Mouse (Mus musculus) gastrocnemius, adult 2 months (tissue): ENCODE measurements around the gene Stra6. TPM values are rescaled to one million over a fixed set of nuclear protein-coding genes. Genes with fewer than 3 reads are reported as not detected.

Source experiments
- DNase-seq: peaks from one replicate; pipeline ENCODE4 v3.0.0; 2022
- H3K27ac ChIP-seq: fragments of 200-600 bp; 2 replicates; pipeline ENCODE4 v1.8.1; 2022; ENCODE audit warnings: mild to moderate bottlenecking
- H3K4me3 ChIP-seq: fragments of 200-600 bp; 2 replicates; pipeline ENCODE4 v1.8.1; 2022; ENCODE audit warnings: mild to moderate bottlenecking, moderate library complexity
- CTCF ChIP-seq: fragments of 200-600 bp; IDR thresholded peaks from 2 replicates; pipeline ENCODE4 v1.8.1; 2022; ENCODE audit warnings: antibody characterized with exemption, mild to moderate bottlenecking, moderate library complexity
- intact Hi-C: fragments of 180-260 bp; cut with DNase I; formaldehyde crosslinking; loops from one replicate; pipeline ENCODE4 v1.15.1; 2025
- long read RNA-seq, 2 experiments: library from polyadenylated mRNA; stranded (forward); transcript quantifications; one replicate each; pipeline ENCODE4 v2.0.0; 2021
- total RNA-seq, 2 experiments: library from RNA; stranded (reverse); gene quantifications; 2 replicates each; pipeline ENCODE4 v1.2.3; 2021

Gene Stra6
- under 1 TPM; 0.13 to 0.31 TPM for total RNA-seq
- long read RNA-seq, experiment 1: 0 reads
- long read RNA-seq, experiment 2: 0 reads

DNA sequence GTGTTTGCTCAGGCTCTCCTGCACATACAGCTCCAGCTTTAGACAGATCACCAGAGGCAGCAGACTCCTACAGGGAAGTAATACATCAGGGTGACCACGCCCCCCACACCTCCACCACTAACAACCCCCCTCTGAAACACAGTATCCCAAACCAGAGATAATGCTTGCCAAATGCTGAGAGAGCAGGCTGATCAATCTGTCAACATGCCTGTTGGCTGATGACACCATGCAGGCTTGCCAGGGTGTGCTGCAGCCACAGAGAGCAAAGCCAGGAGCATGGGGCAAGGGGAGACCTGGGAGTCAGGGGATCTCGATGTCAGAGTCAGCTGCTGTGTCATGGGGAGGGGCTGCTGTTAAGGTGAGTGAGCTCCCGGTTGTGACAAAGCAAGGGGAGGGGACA, at the start of gene Stra6:
Stra6 (plus strand) TSS at position 258 of the 400 bp plus-strand sequence.
- intact Hi-C loops: no loop called here
- no peak for DNase-seq
- no peak within 1 kb of the TSS for H3K4me3 ChIP-seq
- no peak within 1 kb of the TSS for H3K27ac ChIP-seq
- no peak for TF ChIP-seq CTCF

GRCm38 (mm10) chr9:58014393-58015160, 49.0 kb upstream of the Stra6 start:
- DNase-seq: no peak

GRCm38 (mm10) chr9:58015856-58016255, 47.7 kb upstream of the Stra6 start:
- no peak for DNase-seq
- TF ChIP-seq CTCF: no peak
- Histone ChIP-seq H3K27ac (no peak overlapping the region), H3K4me3 (no peak overlapping the region)
- intact Hi-C loops: no loop called here

More at GRCm38 (mm10) chr9:58014393-58015160, 49.0 kb upstream of the Stra6 start:
- intact Hi-C loops: no loop called here
- Histone ChIP-seq H3K27ac (no peak overlapping the region), H3K4me3 (no peak overlapping the region)
- no peak for TF ChIP-seq CTCF

DNA sequence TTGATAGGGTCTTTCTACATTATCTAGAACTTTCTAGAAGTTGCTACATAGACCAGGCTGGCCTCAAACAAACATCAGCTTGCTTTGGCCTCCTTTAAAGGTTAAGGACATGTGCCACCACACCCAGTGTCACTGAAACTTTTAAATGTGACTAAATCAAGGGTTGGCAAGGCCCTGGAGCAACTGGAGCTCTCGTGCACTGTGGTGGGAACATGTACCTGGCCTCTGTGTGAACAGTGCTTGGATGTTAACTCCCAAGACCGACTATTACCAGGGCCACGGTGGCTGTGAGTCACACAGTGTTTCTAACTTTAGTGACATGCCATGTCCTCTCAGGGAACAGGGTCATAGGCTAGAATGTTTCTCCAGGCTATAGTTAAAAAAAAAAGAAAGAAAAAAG, 46.6 kb upstream of the Stra6 start:
- no peak for DNase-seq
- intact Hi-C loops: no loop called here
- no peak overlapping the region for H3K4me3 ChIP-seq
- no peak overlapping the region for H3K27ac ChIP-seq
- TF ChIP-seq CTCF: no peak

- intact Hi-C loops: no loop called here
- no peak overlapping the region for H3K27ac ChIP-seq
- DNase-seq: no peak
- no peak for TF ChIP-seq CTCF
- no peak overlapping the region for H3K4me3 ChIP-seq
Observed at GRCm38 (mm10) chr9:58018385-58018784, 45.2 kb upstream of the Stra6 start.

GRCm38 (mm10) chr9:58025995-58026394, 37.6 kb upstream of the Stra6 start:
- no peak for DNase-seq
- H3K4me3 ChIP-seq: no peak overlapping the region
- intact Hi-C loops: no loop called here
- H3K27ac ChIP-seq: no peak overlapping the region
- no peak for TF ChIP-seq CTCF

DNA sequence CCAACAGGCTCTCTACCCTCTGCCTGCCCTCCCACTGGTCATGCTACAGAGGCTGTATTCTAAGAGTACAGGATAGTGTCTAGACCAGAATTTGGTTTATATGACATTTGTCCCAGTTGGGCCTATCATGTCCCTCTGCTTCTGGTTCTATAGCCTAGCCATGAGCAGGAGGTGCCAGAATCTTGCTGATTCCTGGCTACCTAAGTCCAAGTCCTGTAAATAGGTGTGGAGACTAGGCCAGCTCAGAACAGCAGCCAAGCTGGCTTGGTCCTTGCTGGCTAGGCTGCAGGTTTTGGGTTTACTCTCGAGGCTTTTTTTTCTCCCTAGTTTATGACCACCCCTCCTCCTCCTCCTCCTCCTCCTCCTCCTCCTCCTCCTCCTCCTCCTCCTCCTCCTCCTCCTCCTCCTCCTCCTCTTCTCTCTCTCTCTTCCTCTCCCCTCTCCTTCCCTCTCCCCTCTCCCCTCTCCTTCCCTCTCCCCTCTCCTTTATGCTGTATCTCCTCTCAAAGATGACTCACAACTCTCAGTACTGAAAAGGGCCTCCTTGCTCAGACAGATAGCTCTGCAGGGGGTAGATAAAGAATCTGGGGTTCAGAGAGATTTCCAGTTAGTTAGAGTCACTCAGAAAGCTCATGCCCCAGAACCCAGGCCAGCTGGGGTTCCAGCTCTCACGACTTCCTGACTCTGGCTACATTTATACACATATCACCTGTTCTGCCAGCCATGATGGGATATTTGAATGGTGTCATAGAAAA, 36.0 kb upstream of the Stra6 start:
- intact Hi-C loops: no loop called here
- DNase-seq: peak; percentile 50
- TF ChIP-seq CTCF: no peak
- Histone ChIP-seq H3K4me3 (no peak overlapping the region), H3K27ac (no peak overlapping the region)

DNA sequence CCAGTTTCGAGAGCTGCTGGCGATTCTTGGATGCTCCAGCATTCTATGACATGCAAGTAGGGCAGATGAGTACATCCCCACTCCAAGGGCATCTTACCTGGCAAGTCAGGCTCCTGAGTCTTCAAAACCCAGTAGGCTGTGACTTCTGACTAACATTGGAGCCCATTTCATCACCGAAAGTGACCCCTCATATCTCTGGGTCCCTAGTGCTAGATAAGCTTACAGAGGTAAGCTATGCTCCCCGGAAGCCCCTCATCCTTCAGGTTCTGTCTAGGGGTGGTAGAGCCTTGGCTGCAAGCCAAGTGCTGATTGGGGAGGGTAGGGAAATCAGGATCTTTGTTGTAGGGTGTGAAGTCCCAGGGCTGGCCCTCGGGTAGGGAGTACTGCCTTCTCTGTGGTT, 34.7 kb upstream of the Stra6 start:
- no peak for DNase-seq
- intact Hi-C loops: no loop called here
- Histone ChIP-seq H3K4me3 (no peak overlapping the region), H3K27ac (no peak overlapping the region)
- TF ChIP-seq CTCF: no peak

DNA sequence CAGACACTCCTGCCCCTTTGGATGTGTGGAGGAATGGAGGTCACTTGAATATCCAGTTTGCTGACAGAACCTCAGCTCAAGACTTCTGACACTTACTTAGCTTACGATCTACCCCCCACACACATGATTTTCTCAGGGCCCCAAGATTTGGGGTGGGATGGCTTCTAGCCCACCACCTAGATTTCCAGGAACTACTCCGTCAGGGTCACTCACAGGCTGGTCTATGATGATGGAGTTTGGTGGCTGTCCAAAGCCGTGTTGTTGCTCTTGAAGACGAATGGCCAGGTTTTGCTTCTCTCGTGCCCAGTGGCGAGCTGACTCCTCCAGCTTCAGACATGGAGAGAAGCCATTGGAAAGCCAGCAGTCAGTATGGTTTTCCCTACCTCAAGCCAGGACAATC, 34.0 kb upstream of the Stra6 start:
- no peak overlapping the region for H3K27ac ChIP-seq
- DNase-seq: no peak
- intact Hi-C loops: no loop called here
- no peak overlapping the region for H3K4me3 ChIP-seq
- TF ChIP-seq CTCF: no peak

GRCm38 (mm10) chr9:58031895-58032294, 31.7 kb upstream of the Stra6 start:
- intact Hi-C loops: no loop called here
- Histone ChIP-seq H3K27ac (no peak overlapping the region), H3K4me3 (no peak overlapping the region)
- no peak for DNase-seq
- no peak for TF ChIP-seq CTCF

DNA sequence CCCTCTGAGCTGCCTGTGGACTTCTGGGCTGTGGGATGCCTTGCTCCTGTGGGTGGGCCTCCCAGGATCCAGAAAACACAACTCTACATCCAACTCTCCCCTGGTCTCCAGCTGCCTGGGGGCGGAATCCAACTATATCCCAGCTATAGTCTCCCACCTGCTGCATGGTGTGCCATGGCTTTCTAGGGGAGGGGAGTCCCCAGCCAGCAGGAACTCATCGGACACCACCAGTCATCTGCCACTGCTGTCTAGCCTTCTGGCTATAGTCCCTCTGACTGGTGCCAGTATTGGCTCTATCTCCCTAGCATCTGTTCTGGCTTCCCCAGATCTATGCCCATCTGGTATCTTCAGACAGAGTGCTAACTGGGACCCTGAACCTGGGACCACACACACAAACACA, 28.1 kb upstream of the Stra6 start:
- Histone ChIP-seq H3K4me3 (no peak overlapping the region), H3K27ac (no peak overlapping the region)
- intact Hi-C loops: loop anchor here (5.0 kb wide), 1 partner anchor 237 kb away; no protein-coding TSS in a partner anchor
- DNase-seq: no peak
- TF ChIP-seq CTCF: no peak

- H3K27ac ChIP-seq: no peak overlapping the region
- intact Hi-C loops: loop anchor here (5.0 kb wide), 1 partner anchor 236 kb away; no protein-coding TSS in a partner anchor
- no peak for TF ChIP-seq CTCF
- no peak overlapping the region for H3K4me3 ChIP-seq
- DNase-seq: no peak
Observed at GRCm38 (mm10) chr9:58035951-58036698, 27.5 kb upstream of the Stra6 start.

DNA sequence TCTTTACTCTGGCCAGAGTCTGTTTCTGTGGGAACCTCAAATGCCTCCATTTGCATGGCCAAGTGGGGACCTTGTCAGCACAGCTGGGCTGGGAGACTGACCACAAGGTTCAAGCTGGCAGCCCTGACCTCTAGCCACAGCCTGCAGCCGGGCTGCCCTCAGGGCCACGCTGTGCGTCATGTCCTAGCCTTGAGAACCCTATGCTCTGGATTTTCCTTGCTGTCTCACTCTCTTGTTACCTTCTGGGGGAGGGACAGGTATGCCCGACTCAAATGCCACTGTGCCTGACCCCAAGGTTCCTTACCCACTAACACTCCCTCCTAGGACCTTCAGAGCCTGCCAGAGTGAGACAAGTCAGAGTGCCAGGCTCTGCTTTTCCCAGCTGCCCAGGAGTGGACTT, 26.6 kb upstream of the Stra6 start:
- intact Hi-C loops: loop anchor here (5.0 kb wide), 1 partner anchor 235 kb away; no protein-coding TSS in a partner anchor
- no peak for TF ChIP-seq CTCF
- H3K4me3 ChIP-seq: no peak overlapping the region
- no peak for DNase-seq
- no peak overlapping the region for H3K27ac ChIP-seq
